Mouse (Mus musculus) embryo, embryonic 10 days (tissue): ENCODE data around the gene Fry.

Source experiments
- DNase-seq: peaks from one replicate; pipeline ENCODE4 v3.0.0-alpha.2; 2015; ENCODE audit warnings: low spot score

Fry gene

DNA sequence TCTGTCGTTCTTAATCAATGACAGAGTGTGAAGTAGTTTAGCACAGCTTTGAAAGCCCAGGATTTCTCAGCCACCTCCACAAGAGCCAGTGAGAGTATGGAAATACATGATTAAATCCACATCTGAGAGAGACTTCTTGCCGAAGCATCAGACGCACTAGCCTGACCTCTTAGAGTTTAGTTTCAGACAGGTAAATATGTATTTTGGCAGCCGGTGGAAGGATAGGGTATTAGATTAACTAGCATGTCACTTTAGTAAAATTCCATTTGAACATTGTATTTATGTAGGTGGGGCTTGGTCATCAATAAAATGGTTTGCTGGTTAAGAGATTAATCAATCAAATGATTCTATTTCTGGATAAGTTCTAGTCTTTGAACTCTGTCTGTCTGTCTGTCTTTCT is 152.0 kb downstream of the Fry start:
- DNase-seq = no peak

DNA sequence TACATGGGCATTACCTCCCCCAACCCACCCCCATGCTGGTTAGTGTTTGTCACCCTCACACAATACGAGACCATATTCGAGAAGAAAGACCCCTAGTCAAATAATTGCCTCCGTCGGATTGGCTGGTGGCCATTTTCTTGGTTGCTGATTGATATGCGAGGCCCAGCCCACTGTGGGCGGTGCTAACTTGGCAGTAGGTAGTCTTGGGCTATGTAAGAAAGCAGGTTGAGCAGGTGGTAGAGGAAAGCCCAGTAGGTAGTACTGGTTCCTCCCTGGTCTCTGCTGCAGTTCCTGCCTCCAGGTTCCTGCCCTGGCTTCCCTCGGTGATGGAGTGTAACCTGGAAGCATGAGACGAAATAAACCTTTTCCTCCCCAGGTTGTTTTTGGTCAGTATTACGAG is 153.7 kb downstream of the Fry start:
- DNase-seq = no peak

DNA sequence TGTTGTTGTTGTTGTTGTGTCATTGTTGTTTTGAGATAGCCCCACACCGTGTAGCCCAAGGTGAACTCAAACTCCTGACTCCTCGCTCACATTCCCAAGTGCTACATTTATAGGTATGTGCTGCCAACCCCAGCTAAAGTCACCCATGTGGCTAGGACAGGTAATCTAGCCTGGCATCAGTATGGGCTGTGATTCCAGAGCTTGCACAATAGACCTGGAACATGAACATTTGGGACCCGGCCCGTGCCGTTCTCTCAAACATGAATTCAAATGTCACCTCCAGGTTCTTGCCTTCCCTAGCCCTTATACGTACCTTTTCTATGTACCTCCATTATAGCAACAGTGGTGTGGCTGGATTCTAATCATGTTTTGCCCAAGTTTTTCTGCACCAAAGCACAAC is 156.9 kb downstream of the Fry start:
- no peak for DNase-seq

DNA sequence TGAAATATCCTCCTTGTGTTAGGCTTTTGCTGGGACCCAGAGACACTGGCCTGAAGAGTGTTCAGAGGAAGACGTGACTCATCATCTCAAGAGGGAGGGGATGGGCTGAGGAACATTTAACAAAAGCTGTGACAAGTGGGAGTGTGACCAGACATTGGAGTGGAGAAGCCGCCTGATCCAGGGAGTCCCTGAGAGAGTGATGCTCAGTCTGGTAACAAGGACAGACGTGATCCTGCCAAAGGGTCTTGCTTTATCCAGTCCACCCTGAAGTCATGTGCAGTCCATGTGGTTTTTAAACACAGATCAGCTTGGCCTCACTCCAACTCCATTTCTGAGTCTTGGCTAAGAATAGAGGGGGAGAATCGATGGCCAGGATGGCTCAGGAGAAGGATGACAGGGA is 158.2 kb downstream of the Fry start:
- no peak for DNase-seq

DNA sequence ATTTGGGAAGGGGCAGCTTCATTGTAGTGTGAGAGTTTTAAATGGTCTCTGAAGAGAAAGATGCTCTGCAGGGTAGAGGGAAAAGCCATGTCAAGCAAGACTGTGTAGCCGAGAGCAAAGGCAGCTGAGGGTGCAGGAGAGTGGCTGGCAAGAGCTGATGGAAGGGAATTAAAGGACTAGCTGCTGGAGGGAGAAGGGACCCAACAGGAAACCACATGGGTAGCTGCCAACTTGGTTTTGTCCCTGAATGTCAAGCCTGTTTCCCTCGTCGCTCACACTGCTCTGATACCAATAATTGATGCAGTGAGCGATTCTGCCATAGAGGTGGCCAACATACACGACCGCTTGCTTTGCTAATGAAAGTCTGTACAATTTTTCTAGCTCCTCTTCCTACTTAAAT is 160.9 kb downstream of the Fry start:
- no peak for DNase-seq

DNA sequence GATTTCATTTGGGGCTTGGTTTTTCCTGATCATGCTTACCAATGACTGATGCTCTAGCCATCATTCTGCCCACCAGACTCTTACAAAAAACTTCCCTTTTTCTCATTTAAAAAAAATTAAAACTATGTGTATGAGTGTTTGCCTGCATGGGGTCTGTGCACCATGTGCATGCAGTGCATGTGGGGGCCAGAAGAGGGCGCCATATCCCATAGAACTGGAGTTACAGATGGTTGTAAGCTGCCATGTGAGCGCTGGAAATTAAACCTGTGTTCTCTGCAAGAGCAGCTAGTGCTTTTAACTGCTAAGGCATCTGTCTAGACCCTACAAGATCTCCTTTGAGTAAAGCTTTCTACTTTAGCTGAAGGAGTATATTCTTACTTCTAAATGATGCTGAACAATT is 162.6 kb downstream of the Fry start:
- DNase-seq = no peak

DNA sequence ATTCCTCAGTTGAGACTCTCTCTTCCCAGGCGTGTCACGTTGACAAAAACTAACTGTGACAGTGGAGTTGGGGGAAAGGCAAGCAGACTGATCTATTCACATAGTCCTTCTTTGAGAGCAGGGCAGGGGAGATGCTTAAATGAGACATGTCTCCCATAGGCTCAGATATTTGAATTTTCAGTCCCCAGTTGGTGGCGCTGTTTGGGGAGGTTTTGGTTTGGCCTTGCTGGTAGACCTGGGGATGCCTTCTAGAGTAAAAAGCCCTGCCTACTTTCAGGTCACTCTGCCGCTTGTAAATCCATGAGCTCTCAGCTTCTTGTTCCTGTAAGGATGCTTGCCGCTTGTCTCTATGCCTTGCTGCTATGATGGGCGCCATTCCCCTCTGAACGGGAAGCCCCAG is 163.6 kb downstream of the Fry start:
- DNase-seq = no peak

DNA sequence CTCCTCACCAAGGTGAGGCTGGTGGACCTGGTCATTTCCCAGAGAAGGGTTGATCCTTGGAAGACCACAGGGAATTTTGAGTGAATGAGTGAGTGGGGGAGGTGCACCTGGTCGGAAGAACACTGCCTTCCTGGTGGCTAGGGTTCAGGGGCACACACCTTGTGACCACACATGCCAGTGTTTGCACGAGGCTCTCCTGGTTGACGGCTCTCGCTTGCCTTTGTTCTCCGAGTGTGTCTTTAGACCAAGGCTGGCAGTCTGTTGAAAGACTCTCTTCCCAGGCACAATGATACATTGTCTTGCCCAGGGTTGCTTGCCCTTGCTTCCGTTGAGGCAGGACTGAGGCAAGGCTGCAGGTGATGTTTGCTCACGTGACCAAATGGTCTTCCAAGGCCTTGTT is 169.5 kb downstream of the Fry start:
- DNase-seq = no peak

DNA sequence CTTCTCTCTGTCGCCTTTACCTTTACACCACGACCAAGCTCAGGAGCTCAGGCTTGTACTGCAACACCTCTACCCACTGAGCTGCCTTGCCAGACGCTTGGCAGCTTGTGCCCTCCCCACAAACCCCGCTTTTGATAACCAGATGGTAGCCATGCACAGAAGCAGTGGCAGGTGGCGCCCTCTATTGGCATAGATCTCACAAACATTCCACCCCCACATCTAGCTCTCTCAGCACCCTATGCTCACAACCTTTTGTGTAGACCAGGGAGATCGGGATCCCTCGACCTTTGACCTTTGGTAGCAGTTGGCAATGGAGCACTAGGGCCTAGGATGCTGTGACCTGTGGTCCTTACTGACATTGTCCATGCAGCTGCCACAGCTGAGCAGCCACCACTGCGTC is 171.2 kb downstream of the Fry start:
- no peak for DNase-seq

DNA sequence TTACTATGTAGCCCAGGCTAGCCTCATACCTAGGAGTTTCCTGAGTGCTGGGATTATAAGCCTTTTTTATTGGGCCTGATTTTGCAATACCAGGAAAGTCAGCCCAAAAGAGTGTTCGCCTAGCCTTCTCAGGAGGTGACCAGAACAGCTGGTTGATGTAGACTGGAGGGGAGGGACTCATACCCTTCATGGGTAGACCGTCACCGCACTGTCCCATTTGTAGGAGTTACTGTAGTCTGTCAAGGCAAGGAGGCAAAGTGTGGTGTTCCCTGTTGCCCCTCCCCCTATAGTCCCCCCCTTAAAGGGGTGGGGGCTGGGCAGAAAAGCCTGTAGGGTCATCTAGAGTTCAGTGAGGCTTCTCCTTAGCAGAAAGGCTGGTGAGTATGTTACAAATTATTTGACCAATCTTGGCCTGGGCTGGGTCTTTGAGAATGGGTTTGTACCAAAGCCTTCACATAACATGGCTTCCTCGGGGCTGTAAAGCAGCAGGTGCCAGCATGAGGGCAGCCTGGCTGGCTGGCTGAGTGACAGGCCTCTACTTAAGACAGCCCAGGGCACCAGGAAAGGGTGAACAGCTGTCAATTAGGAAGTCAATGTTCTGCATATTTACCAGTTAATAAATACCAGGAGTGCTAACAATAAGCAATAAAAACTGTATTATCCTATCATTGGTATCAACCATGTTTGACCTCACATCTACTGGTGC is 172.2 kb downstream of the Fry start:
- no peak for DNase-seq

DNA sequence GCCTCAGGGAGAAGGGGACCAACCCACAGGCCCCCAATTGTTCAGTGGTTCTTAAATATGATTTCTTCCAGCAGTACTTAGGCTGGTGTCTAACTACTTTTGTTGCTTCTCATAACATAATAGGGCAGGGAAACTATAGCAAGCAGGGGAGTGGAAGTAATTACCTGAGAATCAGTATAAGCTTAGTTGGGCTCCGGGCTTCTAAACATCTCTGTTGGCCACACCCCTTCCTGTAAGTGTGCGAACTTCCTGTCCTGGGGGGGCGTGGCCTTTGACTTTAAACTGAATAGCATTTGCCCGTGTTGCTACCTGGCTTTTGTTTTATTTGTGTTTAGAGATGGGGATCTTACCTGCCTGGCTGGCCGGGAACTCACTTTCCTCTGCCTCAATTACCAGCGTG is 172.8 kb downstream of the Fry start:
- DNase-seq = no peak

DNA sequence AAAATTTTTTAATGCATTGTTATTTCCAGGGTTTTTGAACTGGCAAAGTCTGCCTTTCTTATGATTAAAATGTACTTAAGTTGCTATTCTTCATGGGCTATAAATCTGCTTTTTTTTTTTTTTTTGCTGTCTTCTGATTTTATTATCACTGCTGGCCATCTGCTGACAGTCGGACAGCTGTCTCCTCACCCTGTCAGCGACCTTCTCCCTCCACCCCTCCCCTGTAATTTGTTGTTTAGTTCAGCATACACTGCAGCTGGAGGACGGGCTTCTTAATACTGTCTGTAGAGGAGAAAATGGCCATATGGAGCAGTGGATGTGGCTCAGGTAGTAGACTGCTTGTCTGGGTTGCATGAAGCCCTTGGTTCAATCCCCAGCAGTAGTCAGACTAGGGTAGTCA is 173.7 kb downstream of the Fry start:
- no peak for DNase-seq

DNA sequence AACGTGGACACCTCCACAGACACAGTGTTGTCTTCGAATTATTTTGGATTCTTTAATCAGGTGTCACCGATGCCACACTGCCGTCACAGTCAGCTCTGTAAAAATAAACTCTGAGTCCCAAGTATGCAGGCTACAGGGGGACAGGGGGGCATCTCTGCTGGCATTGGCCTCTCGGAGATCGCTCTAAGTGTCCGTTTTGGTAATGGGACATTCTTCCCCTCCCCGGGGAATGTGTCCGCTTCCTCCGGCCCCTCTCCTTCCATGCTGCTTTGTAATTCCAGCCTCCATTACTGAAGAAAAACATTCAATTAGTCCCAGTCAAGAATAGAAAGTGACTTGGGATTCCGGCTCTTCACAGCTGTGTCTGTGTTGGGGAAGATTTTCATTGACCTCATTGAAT is 175.9 kb downstream of the Fry start:
- DNase-seq = peak; percentile 21

DNA sequence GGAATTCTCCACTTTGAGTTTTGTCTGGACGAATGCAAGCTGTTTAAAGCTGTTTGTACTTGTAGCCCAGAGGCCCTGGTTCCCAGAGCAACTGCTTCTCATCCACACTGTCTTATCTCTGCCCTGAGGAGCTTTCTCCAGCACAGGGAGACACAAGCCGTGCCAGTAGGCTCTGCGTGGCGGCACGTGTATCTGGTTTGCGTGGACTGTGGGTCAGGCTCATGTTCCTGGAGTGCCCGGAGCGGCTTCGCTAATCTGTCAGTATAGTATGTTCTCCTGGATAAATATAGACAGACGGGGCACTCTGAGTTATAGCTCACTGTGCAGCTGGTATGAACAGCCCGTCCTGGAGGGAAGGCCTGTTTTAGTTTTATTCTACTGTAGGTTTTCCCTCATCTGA is 176.7 kb downstream of the Fry start:
- no peak for DNase-seq

DNA sequence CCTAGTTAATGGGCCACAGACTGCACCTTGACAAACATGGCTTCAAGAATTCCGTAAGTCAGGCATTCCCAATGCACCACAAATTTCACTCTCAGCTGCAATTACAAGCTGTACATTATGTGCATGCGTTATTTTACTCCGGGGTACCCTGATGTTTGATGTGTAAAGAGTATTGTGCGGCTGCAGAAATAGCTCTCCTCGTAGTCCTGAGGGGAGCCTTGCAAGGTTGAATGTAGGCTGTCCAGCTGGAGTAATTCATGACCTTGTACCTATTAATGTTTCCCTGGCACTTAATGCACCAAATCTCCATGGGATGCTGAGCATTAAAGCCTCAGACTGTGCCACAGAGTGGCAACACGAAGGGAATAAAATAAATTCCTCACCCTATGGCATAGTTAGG is 180.5 kb downstream of the Fry start:
- no peak for DNase-seq

DNA sequence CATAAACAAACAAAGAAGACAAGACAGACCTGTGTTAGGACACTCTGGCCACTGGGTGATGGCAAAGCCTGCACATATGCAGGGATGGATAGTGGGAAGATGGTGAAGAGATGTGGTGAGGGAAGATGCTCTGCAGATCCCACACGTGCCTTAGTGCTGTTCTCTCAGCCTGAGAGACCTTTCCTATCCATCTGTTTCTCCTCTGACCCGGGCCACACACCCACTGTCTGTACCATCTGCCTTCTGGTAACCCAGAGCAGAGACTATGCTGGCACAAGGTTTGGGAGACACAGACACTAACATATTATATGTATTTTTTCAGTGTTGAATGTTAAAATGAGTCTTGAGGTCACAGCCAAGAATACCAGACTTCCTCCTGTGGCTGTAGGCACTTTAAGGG is 183.7 kb downstream of the Fry start:
- no peak for DNase-seq

DNA sequence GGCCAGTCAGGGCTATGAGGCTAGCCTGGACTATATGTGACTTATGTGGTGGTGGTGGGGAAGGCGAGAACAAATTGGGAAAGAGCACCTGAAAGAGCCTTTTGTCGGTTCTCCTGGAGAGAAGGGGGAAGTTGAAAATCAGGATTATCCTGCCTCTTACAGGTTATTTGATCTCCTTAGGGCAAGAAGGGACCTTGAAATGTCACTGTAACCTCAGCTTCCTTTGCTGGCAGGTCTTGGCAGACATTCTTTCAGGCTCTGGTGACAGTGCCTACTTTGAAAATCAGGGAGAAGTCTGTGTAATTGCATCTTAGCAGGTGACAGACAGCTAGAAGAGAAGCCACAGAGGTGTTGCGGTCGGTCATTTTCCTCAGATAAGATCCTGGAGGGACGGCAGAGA is 184.6 kb downstream of the Fry start:
- DNase-seq = no peak

DNA sequence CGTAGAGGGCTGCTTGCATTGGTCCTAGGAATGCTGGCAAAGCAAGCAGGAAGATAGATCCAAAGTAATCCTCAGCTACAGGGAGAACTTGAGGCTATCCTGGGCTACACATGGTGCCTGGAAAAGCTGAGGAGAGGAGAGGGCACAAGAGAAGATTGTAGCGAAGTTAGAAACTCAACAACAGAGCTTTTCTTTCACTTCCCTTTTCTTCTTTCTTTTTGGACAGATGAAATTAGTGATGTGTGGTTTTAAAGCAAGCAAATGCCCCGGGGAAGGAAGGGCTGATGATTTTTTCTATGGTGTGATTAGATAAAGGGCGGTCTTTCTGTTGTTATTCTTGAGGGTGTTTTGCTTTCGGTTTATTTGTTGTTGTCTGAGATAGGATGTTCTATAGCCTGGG is 188.1 kb downstream of the Fry start:
- DNase-seq = no peak

DNA sequence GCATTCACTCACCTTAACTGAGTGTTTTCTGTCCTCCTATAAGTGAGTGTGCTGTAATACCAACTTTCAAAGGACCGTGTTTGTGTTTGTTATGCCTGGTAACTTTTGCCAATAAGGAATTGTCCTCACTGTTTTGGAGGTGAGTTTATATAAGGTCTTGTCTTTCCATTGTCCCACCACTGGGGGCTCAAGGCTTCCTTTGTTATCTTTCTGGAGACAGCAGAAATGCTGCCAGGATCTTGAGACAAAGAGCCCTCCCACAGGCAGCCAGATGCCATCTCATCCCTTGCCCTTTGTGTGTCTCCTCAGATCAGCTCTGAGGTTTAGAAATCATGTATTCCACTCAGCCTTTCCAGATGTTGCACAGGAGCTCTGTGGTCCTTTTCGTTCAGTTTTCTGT is 194.8 kb downstream of the Fry start:
- no peak for DNase-seq

DNA sequence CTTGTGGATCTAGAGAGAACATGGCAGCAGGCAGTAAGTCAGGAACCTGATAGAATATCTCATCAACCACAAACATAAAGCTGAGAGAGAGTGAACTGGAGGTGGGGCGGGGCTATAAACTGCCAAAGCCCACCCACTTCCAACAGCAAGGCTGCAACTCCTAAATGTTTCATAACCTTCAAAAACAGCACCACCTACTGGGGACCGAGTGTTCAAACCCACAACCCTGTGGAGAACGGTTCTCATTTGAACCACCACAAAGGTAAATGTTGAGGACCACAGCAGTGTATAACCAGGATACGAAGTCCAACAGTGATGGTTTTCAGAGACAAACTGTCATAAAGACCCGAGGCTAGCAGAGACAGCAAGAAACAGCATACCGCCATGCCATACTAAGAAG is 196.1 kb downstream of the Fry start:
- no peak for DNase-seq

DNA sequence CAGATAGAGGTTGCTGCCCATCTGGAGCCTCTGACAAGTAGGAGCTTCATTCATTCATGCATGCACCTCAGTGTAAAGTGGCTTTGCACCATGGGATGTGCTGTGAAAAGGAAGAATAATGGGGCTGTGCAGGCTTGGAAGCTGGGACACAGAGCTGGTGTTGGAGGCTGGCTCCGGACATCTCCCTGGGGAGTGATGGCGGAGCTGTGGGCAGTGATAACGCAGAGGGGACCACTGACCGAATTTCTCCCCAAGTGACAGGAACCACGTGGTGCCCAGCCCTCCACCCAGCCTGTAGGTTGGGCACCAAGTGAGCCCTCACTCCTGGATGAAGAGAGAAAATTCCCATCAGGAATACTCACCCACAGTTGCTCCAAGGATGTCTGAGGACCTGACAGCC is 207.0 kb downstream of the Fry start:
- no peak for DNase-seq

DNA sequence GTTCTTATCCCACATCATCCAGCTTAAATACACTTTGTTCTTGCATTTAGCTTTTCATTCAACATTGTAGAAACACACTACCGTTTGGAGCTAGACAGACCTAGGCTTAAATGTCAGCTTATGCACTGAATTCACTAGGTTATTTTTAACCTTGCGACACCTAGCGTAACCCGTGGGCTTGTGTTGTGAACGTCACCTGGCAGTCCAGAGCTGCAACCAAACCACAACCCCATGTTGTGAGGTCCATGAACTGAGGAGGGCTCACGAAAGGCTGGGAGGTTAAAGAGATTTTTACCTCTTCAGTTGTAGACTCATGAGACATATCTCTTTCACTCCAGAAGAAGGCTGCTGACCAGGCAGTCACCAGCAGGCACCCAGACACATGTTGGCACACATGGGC is 210.2 kb downstream of the Fry start:
- DNase-seq = no peak

DNA sequence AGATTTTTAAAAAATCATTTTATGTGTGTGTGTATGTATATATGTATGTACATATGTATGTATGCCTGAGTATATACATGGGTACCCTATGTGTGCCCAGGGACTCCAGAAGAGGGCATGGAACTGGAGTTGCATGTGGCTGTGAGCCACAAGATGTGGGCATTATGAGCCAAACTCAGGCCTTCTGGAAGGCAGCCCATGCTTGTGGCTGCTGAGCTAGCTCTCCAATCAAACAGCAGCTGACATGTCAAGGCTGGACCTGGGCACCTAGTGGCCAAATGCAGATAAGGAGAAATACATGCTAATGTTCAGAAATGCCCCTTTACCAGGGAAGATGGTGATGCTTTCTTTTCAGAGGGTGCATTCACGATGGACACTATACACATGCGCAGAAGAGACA is 213.4 kb downstream of the Fry start:
- DNase-seq = no peak

DNA sequence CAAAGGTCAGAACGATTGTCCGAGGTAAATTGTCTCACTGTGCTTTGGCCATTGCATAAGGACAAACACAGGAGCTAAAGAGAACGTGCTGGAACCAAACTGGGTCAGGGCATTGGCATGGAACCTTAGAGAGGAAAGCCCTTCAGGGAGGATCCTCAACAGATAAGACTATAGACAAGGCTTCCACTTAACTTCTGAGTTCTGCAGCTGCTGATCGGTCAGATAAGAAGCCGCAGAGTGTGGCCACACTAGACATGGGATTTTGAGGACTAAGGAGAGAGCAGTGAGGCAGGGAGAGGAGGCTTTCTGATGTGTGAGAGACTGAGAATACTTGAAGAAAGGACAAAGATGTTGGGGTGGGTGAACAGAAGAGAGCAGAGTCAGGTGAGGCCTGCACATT is 214.4 kb downstream of the Fry start:
- DNase-seq = no peak

DNA sequence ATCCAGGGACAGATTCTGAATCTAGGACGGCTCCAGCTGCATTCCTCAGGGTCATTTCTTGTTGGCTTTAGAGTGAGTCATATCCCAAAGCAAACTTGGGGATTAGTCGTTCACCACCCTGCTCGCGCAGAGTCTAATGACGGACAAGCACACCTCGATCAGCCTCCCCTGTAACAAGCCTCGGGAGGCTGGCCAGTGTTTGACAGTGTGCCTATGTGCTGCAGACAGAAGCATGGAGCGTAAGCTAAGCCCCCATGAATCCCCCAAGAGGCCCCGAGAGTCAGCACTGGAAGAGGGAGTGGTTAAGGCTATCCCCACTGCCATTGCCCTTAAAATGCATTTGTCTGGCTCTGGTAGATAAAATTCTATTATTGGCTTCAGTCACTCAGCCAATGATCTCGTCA is 214.9 kb downstream of the Fry start:
- DNase-seq = no peak
